Mouse (Mus musculus): ENCODE measurements around the gene Rtkn2. TPM values are rescaled to one million over a fixed set of nuclear protein-coding genes. Genes with fewer than 3 reads are reported as not detected.

Rtkn2 gene
- total and polyA plus RNA-seq, 2 experiments from 2014 or later, result 2.4 to 2.8 TPM

GRCm38 (mm10) chr10:68028327-68029080 lies 49.1 kb downstream of the Rtkn2 start:
- DNase-seq (ENCODE audit: low spot score) (no peak), ATAC-seq (ENCODE audit: low FRiP score) (no peak)
- H3K4me3 ChIP-seq (ENCODE audit: low read depth, low read length), result no peak overlapping the region
- H3K36me3 ChIP-seq (ENCODE audit: insufficient read depth, low read length), result no peaks in the 10 kb centered on the region
- TF ChIP-seq CTCF (IDR thresholded peaks at IDR 0.05), result no peak
- H3K27me3 ChIP-seq (ENCODE audit: insufficient read depth, low read length), result no peaks in the 10 kb centered on the region
- 92% methylated on average over 12 of the region's 12 CpGs for WGBS
- H3K9me3 ChIP-seq (ENCODE audit: low read length), result no peaks in the 10 kb centered on the region
- H3K9ac ChIP-seq (replicated peaks; ENCODE audit: low read length, poor library complexity, severe bottlenecking), result no peak overlapping the region
- 0 out of 2 replicates have a peak, but pooled peaks cover 2% of the 10 kb centered on the region for H3K4me1 ChIP-seq (ENCODE audit: insufficient read depth, low read length)
- H3K4me2 ChIP-seq (ENCODE audit: low read depth, low read length, poor library complexity, severe bottlenecking), result no peak overlapping the region
- H3K27ac ChIP-seq (ENCODE audit: low read depth, low read length), result no peak overlapping the region

GRCm38 (mm10) chr10:68029081-68029626 lies 49.8 kb downstream of the Rtkn2 start:
- DNase-seq (ENCODE audit: low spot score) (no peak), ATAC-seq (ENCODE audit: low FRiP score) (no peak)
- no peak for TF ChIP-seq CTCF (IDR thresholded peaks at IDR 0.05)
- Histone ChIP-seq H3K27ac (ENCODE audit: low read depth, low read length) (no peak overlapping the region), H3K4me3 (ENCODE audit: low read depth, low read length) (no peak overlapping the region), H3K36me3 (ENCODE audit: insufficient read depth, low read length) (no peaks in the 10 kb centered on the region), H3K27me3 (ENCODE audit: insufficient read depth, low read length) (no peaks in the 10 kb centered on the region), H3K9ac (replicated peaks; ENCODE audit: low read length, poor library complexity, severe bottlenecking) (no peak overlapping the region), H3K9me3 (ENCODE audit: low read length) (no peaks in the 10 kb centered on the region), H3K4me1 (ENCODE audit: insufficient read depth, low read length) (no peaks in the 10 kb centered on the region), H3K4me2 (ENCODE audit: low read depth, low read length, poor library complexity, severe bottlenecking) (no peak overlapping the region)
- WGBS, result 87% methylated on average over 5 of the region's 5 CpGs

- H3K4me2 ChIP-seq (ENCODE audit: low read depth, low read length, poor library complexity, severe bottlenecking), result no peak overlapping the region
- no peaks in the 10 kb centered on the region for H3K9me3 ChIP-seq (ENCODE audit: low read length)
- ATAC-seq (ENCODE audit: low FRiP score) (no peak), DNase-seq (ENCODE audit: low spot score) (no peak)
- H3K36me3 ChIP-seq (ENCODE audit: insufficient read depth, low read length), result no peaks in the 10 kb centered on the region
- H3K9ac ChIP-seq (replicated peaks; ENCODE audit: low read length, poor library complexity, severe bottlenecking), result no peak overlapping the region
- H3K4me1 ChIP-seq (ENCODE audit: insufficient read depth, low read length), result no peaks in the 10 kb centered on the region
- no peak overlapping the region for H3K27ac ChIP-seq (ENCODE audit: low read depth, low read length)
- H3K4me3 ChIP-seq (ENCODE audit: low read depth, low read length), result no peak overlapping the region
- no peak for TF ChIP-seq CTCF (IDR thresholded peaks at IDR 0.05)
- 72% methylated on average over 6 of the region's 6 CpGs for WGBS
- no peaks in the 10 kb centered on the region for H3K27me3 ChIP-seq (ENCODE audit: insufficient read depth, low read length)
Observed at GRCm38 (mm10) chr10:68030027-68030426, 50.7 kb downstream of the Rtkn2 start.

- Histone ChIP-seq H3K9ac (replicated peaks; ENCODE audit: low read length, poor library complexity, severe bottlenecking) (no peak overlapping the region), H3K36me3 (ENCODE audit: insufficient read depth, low read length) (no peaks in the 10 kb centered on the region), H3K4me2 (ENCODE audit: low read depth, low read length, poor library complexity, severe bottlenecking) (no peak overlapping the region), H3K9me3 (ENCODE audit: low read length) (0 out of 2 replicates have a peak, but pooled peaks cover 2% of the 10 kb centered on the region), H3K4me3 (ENCODE audit: low read depth, low read length) (no peak overlapping the region), H3K27ac (ENCODE audit: low read depth, low read length) (no peak overlapping the region), H3K27me3 (ENCODE audit: insufficient read depth, low read length) (no peaks in the 10 kb centered on the region), H3K4me1 (ENCODE audit: insufficient read depth, low read length) (no peaks in the 10 kb centered on the region)
- DNase-seq (ENCODE audit: low spot score), result no peak
- no peak for ATAC-seq (ENCODE audit: low FRiP score)
- TF ChIP-seq CTCF (IDR thresholded peaks at IDR 0.05), result no peak
- 92% methylated on average over 20 of the region's 20 CpGs for WGBS
Observed at GRCm38 (mm10) chr10:68035707-68036367, 56.5 kb downstream of the Rtkn2 start.

DNA sequence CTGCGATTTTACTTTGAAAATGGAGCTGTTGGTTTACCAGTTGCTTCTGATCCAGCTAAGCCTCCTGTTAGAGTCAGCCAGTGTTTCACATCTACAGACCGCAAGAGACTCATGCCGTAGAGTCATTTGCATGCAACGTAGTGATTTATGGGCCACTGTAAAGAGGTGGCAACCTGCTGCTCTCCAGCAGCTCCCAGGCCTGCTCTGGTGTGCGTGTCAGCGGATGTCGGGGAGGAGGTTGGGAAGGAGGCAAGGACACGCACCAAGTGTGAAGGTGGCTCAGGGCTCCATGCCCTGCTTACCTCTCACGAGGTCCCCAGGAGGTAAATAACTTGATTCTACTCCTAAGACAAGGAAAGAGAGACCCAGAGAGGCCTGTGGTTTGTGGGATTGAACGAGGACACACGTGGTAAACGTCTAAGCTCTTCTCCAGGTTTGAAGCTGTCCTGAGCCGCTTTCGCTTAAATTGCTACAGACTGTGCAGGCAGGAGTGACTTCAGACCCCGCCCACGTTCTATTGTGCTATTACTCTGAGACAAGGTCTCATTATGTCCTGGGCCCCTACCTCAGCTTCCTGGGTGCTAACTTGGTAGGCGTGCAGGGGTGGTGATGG lies 57.1 kb downstream of the Rtkn2 start:
- Histone ChIP-seq H3K4me3 (ENCODE audit: low read depth, low read length) (no peak overlapping the region), H3K27me3 (ENCODE audit: insufficient read depth, low read length) (no peaks in the 10 kb centered on the region), H3K4me2 (ENCODE audit: low read depth, low read length, poor library complexity, severe bottlenecking) (no peak overlapping the region), H3K9me3 (ENCODE audit: low read length) (0 out of 2 replicates have a peak, but pooled peaks cover 2% of the 10 kb centered on the region), H3K36me3 (ENCODE audit: insufficient read depth, low read length) (no peaks in the 10 kb centered on the region), H3K9ac (replicated peaks; ENCODE audit: low read length, poor library complexity, severe bottlenecking) (no peak overlapping the region), H3K27ac (ENCODE audit: low read depth, low read length) (no peak overlapping the region), H3K4me1 (ENCODE audit: insufficient read depth, low read length) (no peaks in the 10 kb centered on the region)
- 96% methylated on average over 17 of the region's 17 CpGs for WGBS
- no peak for TF ChIP-seq CTCF (IDR thresholded peaks at IDR 0.05)
- ATAC-seq (ENCODE audit: low FRiP score), result no peak
- no peak for DNase-seq (ENCODE audit: low spot score)

Data from midbrain, postnatal 0 days (tissue).